Mouse (Mus musculus): ENCODE measurements around the gene Cttn. TPM values are rescaled to one million over a fixed set of nuclear protein-coding genes. Genes with fewer than 3 reads are reported as not detected.

Cttn gene
- total RNA-seq (2021): 100 to 1,000 TPM; 173 to 198 TPM

DNA sequence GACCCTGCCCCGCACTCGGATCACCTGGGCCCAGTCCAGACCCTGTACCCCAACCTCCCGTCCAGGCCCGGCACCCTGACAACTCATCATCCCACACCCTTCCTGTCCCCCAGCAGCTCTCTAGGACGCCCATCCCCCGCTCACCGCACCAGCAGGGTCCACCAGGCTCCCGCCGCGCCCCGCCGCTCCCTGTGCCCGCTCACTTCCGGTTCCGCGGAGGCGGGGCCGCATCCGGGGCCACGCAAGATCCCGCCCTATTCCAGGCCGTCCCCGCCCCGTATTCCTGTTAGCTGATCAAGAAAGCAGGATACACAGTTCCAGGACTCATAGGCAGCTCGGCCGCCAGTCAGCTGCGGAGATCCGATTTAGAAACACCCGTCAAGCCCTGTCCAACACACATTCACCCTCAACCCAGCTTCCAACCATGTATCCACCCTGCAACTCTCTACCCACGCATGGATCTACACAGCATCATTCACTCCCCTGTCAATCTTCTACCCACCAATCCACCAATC, at the start of gene Cttn:
Gene Cttn, minus strand, starts transcription at position 465 of the 515 bp plus-strand sequence.
- DNase-seq (ENCODE audit: extremely low spot score in 1 of 2, low spot score in 1 of 2): peak; percentile 77 to 85

DNA sequence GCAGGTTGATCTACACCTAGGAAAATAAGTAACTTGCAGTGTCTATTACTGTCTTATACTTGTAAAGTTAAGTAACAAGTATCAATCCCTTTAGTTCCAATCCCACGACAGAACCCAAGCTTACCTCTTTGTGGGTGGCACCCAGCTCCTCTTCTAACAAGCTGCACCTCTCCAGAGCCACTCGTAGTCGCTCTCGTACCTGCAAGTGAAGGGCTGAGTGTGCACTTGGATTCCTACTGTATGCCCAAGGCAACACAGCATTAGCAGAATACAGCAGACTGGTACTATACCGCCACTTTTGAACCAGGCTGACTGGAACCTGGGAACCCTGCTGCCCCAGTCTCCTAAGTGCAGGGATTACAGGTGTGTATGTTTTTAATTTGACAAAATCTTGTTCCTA, 49.0 kb upstream of the Cttn start:
- DNase-seq (ENCODE audit: extremely low spot score in 1 of 2, low spot score in 1 of 2): no peak

DNA sequence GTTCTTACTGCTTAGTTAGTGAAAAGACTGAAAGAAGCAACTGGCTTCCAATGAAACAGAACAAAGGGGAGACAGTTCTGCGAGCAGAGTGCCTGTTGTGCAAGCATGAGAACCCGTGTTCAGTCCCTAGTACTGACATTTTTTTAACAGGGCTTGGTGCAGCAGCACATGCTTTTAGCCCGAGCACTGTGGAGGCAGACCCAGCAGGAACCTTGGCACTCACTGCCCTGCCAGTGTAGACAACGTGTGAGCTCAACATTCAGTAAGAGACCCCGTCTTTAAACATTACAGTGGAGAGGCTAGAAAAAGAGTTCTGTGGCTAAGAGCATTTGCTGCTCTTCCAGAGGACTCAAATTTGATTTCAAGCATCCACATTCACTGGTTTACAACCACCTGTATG, 45.9 kb upstream of the Cttn start:
- no peak for DNase-seq (ENCODE audit: extremely low spot score in 1 of 2, low spot score in 1 of 2)

DNA sequence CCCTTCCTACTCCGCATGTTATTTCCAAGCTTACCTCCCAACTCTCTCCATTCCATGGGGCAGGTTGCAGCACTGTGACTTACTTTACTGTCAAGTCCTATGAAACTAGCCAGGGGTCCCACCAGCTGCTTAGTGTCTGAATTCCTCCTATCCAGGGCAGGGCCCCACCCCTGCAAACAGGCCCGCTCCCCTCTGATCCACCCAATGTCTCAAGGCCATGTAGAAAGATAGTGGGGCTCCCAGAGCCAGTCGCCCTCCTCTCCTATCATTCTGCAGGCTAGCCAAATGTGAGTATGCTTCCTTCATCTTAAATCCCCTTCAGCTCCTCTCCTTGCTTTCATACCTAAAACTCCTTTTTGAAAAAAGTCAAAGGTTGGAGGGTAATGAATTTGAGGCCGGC, 38.3 kb upstream of the Cttn start:
- DNase-seq (ENCODE audit: extremely low spot score in 1 of 2, low spot score in 1 of 2): no peak

DNA sequence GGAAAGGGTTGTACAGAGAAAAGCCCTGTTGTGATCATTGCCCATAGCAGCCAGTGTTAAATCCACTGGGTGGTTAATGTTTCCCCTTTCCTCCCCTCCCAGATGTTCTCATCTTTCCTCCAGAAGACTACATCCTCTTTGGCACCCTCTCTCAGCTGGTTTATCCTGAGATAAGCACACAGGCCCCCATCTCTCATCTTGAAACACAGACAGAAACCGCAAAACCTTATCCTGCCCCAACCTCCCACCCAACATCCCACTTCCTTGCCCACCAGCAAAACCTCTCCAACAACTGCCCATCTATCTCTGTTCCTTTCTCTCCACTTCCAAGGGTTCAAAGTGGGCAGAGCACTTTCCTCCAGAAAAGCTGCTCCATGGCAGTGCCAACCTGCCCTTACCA, 36.0 kb upstream of the Cttn start:
- DNase-seq (ENCODE audit: extremely low spot score in 1 of 2, low spot score in 1 of 2): no peak

DNA sequence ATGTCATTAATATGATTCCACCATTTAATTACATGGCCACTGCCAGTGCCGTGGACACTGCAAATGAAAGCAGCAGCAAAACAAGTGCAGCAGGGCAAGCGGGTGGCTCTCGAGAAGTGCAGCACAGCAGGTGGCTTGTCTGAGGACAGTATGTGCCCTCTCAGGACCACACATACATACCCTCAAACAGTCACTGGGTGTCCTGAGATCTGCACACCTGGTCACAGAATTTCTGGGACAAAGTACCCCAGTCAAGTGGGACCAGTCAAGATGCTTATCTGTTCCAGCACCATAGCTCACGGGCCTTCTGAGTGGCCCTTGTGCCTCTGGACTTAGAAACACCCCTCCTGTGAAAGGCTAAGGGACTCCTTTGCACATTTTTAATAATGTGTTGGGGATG, 33.1 kb upstream of the Cttn start:
- no peak for DNase-seq (ENCODE audit: extremely low spot score in 1 of 2, low spot score in 1 of 2)

DNA sequence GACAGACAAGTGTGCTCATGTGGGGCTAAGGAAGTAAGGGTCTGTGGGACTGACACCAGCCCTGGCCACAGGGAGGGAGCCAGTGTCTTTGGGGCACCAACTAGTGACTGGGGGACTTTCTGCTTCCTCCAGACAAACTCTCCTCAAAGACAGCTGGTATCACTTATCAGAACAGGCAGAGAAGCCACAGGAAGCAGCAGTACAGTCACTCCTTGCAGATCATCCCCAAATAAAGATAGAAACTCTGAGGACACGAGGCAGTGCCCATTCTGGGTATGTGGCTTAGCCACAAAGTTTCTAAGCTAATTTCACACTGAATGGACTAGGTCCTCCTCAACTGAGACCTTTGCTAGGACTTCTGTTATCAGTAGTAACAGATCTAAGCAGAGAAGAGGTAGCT, 22.1 kb upstream of the Cttn start:
- DNase-seq (ENCODE audit: extremely low spot score in 1 of 2, low spot score in 1 of 2): no peak

DNA sequence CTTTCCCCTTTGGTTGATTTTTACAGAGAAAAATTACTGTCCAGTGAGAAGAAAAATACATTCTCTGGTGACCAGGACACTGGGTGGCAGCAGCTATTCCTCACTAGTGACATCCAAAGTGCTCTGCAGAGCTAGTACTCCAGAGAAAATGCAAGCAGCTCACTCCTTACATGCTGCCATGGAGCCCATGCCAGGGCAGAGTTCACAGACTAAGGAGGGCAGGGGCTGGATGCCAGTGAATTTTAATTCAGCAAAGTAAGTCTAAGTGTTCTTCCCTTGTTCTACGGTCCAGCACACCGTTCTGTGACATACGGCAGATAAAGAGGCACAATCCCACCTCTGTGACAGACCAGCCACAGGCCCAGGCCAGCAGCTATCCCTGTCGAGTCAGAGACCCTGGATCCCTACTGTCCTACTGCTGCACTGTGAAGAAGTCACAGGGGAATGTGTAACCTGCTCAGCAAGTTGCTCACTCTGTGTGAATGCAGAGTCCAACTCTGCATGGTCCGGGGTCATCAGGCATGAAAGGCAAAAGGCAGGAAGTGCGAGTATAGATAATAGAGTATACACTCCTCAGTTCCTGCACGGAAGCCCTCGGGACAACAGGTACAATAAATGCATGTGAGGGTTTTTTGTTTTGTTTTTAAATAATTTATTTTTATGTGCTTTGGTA, 19.5 kb upstream of the Cttn start:
- DNase-seq (ENCODE audit: extremely low spot score in 1 of 2, low spot score in 1 of 2): no peak

DNA sequence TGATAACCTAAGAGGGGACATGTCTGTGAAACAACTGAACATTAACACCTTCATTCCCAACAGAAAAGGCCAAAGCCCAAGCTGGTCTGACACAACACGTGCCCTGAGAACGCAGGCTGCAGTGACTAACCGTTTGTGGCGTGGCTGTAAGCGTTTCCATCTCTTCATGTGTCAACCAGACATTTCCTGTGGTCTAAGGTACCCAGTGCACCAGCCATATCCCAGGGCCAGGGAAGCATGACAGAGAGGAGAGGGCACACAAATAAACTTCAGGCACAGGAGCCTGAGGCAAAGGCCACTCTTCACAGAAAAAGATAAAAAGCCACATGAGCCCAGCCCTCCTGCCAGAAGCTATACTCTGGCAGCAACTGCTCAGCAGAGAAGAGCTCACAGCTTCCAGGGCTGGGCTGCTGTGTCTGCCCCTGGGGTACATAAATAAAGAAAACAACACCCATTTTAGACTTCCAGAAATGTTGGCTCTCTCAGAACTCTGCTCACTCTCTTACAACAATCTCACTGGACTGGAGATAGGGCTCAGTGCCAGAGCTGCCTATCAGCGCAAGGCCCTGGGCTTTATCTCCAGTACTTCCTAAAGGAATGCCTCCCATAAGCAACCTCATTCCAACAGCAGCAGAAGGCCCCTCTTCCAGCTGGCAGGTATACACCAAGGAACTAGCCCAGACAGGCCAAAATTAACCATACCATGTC, 18.4 kb upstream of the Cttn start:
- DNase-seq (ENCODE audit: extremely low spot score in 1 of 2, low spot score in 1 of 2): no peak

DNA sequence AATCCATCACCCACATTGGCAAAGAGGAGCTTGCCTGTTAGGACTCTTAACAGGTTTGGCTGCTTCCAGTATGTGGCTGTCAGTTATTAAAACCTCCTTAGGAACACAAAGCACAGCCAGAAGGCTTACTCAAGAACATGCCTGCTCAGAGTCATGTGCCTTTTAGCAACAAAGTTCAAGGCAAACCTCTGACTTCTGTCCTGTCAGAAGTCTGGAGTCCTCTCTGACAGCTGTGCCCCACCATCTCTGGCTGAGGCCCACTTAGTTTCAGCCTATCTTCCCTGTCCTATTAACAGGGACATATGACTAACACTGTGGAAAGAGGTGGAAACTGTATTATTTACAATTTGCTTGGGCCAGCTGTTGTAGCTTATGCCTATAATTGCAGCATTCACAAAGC, 9.5 kb upstream of the Cttn start:
- DNase-seq (ENCODE audit: extremely low spot score in 1 of 2, low spot score in 1 of 2): no peak

DNA sequence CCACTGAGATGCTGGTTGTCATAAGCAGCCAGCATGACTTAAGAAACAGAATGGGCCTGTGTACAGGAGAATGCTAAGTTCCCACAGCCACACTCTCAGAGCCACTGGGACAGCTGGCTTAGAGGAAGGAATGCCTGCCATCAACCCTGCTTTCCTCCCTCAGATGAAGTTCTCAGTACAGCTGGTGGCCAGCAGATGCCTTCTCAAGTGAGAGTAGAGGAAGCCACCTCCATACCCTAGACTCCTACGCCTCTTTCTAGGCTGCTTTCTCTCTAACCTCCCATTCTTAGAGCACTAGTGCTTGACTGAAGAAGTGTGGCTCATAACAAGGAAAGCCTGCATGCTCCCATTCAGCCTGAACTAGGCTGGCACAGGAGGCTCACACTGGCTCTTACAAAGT, 8.8 kb upstream of the Cttn start:
- no peak for DNase-seq (ENCODE audit: extremely low spot score in 1 of 2, low spot score in 1 of 2)

DNA sequence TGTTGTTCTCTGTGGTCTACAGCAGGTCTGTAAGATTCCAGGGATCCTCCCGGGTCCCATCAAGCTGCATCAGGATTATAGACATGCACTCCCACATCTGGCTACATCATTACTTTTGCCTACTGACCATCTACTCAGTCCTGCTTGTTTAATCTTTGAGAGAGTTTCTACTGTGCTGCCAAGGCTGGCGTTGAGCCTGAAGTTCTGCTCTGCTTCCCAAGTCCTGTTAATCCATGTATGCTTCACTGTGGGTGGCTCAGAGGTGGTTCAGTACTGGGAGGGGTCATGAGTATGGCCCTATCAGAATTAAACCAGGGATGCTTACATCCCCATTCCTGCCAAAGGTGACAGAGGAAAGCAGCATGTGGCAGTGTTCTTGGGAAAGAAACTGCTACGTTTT, 4.9 kb upstream of the Cttn start:
- DNase-seq (ENCODE audit: extremely low spot score in 1 of 2, low spot score in 1 of 2): no peak

DNA sequence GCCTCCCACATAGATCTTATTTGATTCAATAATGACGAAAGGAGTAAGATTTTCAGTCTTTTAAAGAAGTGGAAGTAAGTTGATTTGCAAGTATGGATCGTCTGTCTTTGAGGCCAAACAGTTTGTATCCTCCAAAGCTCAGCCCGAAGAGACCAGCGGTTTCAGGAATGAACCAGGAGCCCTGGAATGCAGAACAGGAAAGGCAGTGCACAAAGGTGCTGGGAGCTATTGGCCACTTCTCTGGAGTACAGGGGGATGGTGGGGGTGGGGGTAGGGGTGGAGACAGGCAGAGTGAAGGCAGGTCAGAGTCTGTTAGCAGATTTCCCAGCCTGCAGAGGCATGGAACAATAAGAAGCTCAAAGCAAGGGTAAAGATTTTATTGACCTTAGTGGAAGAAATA, 2.7 kb upstream of the Cttn start:
- no peak for DNase-seq (ENCODE audit: extremely low spot score in 1 of 2, low spot score in 1 of 2)

DNA sequence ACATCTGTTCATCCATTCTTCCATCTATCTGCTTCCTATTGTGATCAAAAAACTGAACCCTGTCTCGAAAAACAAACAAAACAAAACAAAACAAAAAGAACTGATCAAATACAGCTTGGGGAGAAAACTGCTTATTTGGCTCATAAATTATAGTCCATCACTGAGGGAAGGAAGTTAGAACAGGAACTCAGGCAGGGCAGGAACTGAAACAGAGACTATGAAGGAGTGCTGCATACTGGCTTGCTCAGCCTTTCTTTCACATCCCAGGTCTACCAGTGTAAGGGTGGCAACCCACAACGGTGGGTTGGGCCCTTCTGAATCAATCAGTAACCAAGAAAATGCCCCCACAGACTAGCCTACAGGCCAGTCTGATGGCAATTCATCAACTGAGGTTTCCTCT, 294 bp upstream of the Cttn start:
- no peak for DNase-seq (ENCODE audit: extremely low spot score in 1 of 2, low spot score in 1 of 2)

DNA sequence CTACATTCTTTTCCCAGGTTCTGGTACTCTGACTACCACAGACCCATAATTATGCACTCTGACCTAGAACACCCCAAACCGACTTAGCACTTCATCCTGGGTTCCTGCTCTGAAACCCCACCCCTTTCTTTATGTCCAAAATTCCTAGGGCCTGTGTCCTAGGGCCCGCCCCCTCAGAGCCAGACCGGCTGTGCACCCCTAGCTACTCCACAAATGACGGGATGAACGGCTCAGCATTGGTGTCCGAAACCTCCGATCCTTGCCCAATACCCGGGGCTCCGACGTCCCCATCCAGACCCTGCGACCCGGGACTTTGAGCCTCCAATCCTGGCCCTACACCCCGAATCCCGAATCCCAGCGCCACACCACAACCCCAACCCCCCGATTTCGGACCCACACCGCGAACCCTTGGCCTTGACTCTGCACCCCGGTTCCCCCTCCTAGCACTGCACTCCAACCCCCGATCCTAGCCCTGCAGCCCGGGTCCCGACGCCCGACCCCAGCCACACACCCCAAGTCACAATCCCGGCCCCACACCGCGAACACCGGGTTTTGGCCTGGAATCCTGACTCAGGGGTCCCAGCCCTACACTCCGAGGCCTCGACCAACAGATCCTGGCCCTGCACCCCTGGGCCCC, 783 bp downstream of the Cttn start:
- no peak for DNase-seq (ENCODE audit: extremely low spot score in 1 of 2, low spot score in 1 of 2)

DNA sequence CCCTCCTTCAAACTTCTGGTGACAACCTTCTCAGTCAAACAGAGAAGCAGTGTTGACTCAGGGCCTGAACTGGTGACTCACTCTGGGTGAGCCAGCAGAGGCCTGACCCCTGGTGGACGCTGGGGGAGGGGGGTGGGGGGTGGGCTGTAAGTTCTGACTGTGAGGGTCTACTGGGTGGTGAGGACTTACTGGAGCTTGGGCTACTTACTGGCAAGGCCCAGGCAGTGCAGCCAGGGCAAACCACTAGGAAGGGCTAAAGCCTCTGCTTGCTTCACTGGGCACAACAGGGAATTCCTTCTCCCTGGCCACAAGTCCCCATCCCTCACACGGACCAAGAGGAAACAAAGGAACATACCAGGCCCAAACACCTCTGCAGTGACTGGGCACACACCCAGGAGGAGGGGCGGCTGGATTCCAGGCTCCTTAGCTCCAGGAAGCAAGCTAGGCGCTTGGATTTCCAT, 1.6 kb downstream of the Cttn start:
- DNase-seq (ENCODE audit: extremely low spot score in 1 of 2, low spot score in 1 of 2): no peak

DNA sequence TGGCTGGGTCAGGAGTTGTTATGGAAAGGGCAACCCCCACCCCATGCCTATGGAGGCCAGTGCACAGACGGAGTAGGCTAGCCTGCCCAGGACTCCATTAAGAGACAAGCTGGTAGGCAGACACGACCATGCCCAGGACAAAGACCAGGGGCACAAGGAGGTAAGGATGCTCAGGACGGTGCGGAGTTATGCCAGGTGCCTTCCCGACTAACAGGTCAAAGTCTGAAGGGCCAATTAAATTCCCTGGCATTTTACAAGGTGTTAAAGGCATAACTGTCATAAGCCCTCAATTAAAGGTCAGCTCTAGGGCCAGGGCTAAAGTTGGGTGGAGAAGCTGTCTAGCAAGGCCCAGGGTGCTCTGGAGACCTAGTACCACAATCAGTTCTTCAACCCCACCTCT, 2.1 kb downstream of the Cttn start:
- no peak for DNase-seq (ENCODE audit: extremely low spot score in 1 of 2, low spot score in 1 of 2)

DNA sequence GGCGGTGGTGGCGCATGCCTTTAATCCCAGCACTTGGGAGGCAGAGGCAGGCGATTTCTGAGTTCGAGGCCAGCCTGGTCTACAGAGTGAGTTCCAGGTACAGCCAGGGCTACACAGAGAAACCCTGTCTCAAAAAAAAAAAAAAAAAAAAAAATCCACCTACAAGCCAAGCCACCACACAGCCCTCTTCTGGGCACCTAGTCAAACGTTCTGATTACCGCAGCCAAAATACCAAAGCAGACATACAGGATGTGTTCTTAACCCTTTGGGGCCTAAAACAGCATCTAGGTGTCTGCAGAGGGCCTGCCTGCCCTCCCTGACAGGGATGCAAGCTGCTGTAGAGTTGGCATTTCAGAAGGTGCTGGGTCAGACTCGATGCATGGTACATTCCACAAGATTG, 8.2 kb downstream of the Cttn start:
- no peak for DNase-seq (ENCODE audit: extremely low spot score in 1 of 2, low spot score in 1 of 2)

DNA sequence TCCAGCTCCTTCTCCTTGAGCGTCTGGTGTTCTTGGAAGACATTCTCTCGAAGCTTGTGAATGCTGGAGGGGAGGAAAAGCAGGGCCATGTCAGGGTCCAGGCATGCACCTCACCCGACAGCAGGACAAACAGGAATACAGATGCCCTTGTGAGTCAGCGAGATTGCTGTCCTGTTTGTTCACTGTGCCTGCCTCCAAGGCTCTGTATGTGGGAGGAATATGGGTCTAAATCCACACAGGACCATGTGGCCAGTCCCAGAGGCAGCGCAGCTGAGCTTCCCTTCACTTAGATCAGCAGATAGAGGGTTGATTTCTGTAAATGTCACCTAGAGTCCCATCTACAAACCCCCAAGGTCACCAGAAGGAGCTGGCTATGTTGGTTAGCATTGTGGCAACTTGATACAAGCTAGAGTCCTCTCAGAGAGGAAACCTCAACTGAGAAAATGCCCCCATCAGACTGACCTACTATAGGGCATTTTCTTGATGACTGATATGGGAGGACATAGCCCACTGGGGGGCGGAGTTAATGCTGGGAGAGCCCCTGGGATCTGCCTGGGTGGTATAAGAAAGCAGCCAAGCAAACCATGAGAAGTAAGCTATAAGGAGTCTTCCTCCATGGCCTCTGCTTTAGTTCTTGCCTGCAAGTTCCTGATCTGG, 9.4 kb downstream of the Cttn start:
- DNase-seq (ENCODE audit: extremely low spot score in 1 of 2, low spot score in 1 of 2): no peak

DNA sequence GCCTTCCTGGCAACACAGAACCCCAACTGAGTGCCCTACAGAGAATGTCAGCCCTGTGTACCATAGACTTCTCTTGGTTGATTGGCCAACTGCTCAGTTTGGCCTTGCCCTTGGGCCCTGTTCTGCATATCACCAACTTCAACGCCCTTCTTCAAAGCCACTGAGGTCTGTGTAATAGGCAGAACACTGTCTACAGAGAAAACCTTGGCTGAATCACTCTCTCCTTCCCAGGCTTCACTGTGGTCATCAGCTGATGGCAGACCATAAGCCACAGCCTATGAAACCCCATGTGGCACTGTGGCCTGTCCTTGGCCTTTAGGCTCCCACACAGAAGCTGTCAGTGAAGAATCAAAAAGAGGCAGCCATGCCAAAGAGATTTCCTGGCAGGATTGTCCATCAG, 11.9 kb downstream of the Cttn start:
- no peak for DNase-seq (ENCODE audit: extremely low spot score in 1 of 2, low spot score in 1 of 2)

DNA sequence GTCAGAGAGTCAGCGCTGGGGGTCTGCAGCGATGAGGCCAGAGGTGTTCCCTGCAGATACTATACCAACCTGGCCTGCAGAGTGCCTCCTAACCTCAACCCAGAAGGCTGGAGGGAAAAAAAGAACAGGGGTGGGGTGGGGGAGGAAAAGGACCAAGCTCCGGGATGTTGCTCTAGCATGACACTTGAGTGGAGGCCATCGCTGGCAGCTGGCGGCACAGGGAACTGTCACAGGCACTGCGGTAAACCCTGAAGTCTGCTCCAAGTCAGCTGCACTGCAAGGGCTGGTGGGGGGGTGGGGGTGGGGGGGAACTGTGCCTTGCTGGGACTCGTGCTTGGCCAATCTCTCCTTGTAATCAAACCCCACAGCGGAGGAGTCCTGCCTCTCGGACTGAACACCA, 20.1 kb downstream of the Cttn start:
- DNase-seq (ENCODE audit: extremely low spot score in 1 of 2, low spot score in 1 of 2): no peak

All from layer of hippocampus, postnatal 25 days (tissue).